Mouse (Mus musculus): Measurements from ENCODE around the gene Timp4. TPM values are rescaled to one million over a fixed set of nuclear protein-coding genes. Genes with fewer than 3 reads are reported as not detected.
"Not testable (repeated sequence)": the region's sequence is repeated elsewhere in the genome, so short reads cannot be mapped to it uniquely, and the experiment has no call there.

The Timp4 gene
- polyA plus RNA-seq, 1 experiment from 2014 or later = 27.1 TPM

DNA sequence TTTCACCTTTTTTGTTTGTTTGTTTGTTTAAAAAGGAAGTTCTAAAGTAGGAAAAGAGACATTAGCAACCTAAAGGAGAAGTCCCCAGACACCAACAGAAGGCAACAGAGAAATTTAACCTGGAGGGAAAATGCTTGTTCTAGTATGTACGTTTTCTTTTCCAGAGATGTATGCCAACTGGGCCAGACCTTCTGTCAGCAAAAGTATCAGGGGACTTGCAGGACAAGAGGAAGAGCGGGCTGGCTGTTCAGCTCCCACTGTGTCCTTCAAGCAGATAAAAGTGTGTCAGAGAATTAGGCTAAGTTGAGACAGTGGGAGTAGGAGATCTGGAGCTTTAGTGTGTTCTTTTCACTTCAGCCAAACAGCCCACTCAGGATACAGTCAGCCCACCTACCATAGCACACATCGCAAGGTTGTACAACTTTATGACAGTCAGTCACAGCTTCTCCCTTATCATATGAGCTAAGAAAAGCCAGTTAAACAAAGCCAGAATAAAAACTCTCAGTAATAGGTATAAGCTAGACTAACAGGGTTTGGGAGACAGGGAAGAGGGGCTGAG lies 6.4 kb downstream of the Timp4 start:
- 87% methylated on average over 3 of the region's 3 CpGs for WGBS
- no peaks in the 10 kb centered on the region for H3K9me3 ChIP-seq
- H3K4me1 ChIP-seq (replicated peaks) = no peaks in the 10 kb centered on the region
- H3K4me2 ChIP-seq = no peak overlapping the region
- H3K9ac ChIP-seq = no peak overlapping the region
- H3K27ac ChIP-seq (replicated peaks) = no peak overlapping the region
- no peak overlapping the region for H3K4me3 ChIP-seq
- no peaks in the 10 kb centered on the region for H3K27me3 ChIP-seq
- no peak for ATAC-seq (ENCODE audit: low FRiP score, low read depth)
- H3K36me3 ChIP-seq = peaks cover 10% of the 10 kb centered on the region; the same call in 1 of the 2 replicates

DNA sequence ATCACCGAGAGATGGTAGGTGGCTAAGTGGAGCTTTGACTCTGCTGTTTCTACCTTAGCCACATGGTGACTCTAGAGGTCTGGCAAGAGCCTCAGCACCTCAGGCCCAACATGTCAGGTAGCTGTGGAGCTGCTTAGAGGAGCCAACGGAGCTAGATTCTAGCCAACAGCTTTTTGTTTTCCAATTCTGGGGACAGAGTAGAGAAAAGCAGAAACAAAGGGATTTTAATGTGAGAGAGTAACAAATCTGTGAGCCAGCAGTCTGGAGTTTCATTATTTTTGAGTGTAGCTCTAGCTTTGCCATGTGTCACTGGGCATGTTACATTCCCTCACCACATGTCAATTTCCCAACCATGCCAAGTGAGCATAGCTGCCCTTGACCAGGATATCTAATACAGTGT lies 7.8 kb downstream of the Timp4 start:
- Histone ChIP-seq H3K36me3 (peaks cover 15% of the 10 kb centered on the region; the same call in 1 of the 2 replicates), H3K4me2 (no peak overlapping the region), H3K4me3 (no peak overlapping the region), H3K9me3 (no peaks in the 10 kb centered on the region), H3K27ac (replicated peaks) (no peak overlapping the region), H3K9ac (no peak overlapping the region), H3K4me1 (replicated peaks) (no peaks in the 10 kb centered on the region), H3K27me3 (no peaks in the 10 kb centered on the region)
- ATAC-seq (ENCODE audit: low FRiP score, low read depth) = no peak
- 80% methylated on average over 2 of the region's 2 CpGs for WGBS

DNA sequence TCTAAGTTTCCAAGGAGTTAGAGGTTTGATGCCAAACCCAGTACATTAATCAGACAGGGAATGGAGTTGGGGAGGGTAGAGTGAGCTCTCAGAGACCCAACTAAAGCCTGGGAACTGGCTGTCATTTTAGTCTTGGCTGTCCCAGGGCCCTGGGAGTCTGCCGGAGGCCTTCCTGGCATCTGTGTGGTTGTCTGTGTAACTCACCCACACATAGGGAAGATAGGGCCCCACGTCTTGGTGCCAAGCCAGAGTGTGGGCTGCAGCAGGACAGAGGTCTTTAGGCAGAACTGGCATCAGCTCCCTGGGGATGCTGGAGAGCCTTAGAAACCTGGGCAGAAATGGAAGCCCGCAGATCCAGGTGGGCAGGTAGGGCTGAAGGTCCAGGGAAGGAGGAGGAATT lies 10.1 kb downstream of the Timp4 start:
- 78% methylated on average over 3 of the region's 3 CpGs for WGBS
- Histone ChIP-seq H3K4me1 (replicated peaks) (no peaks in the 10 kb centered on the region), H3K9ac (no peak overlapping the region), H3K4me3 (no peak overlapping the region), H3K27me3 (no peaks in the 10 kb centered on the region), H3K36me3 (peaks cover 26% of the 10 kb centered on the region; the same call in 1 of the 2 replicates), H3K27ac (replicated peaks) (no peak overlapping the region), H3K9me3 (no peaks in the 10 kb centered on the region), H3K4me2 (no peak overlapping the region)
- no peak for ATAC-seq (ENCODE audit: low FRiP score, low read depth)

DNA sequence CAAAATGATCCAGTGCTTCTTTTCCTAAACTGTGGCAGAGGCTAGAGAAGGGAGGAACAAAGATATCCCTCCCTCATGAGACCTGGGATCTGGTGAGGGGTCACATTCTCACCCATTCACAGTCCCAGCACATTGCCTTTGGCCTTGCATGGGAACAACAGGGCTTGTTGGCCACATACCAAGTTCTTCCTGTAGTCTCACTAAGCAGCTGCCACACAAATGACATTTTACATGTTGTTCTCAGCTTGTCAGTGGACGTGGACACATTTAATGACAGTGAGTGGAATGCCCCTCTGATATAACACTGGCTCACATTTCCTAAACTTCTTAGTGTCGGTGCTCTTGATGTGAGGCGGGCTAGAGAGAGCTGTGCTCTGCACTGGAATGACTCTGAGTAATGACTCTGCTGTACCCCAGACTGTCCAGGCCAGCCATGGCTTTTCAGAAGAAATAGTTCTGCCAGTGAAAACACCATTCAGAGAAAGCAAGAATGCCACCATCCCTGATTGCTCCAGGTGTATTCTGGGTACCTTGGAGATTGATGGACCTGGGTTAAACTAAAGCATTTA lies 10.8 kb downstream of the Timp4 start:
- H3K4me2 ChIP-seq = no peak overlapping the region
- H3K9ac ChIP-seq = no peak overlapping the region
- H3K9me3 ChIP-seq = no peaks in the 10 kb centered on the region
- H3K27ac ChIP-seq (replicated peaks) = no peak overlapping the region
- H3K36me3 ChIP-seq = peaks cover 31% of the 10 kb centered on the region; the same call in 1 of the 2 replicates
- 62% methylated on average over 3 of the region's 3 CpGs for WGBS
- no peak overlapping the region for H3K4me3 ChIP-seq
- H3K27me3 ChIP-seq = no peaks in the 10 kb centered on the region
- peak; percentile 42; the same call in 1 of the 2 replicates for ATAC-seq (ENCODE audit: low FRiP score, low read depth)
- no peaks in the 10 kb centered on the region for H3K4me1 ChIP-seq (replicated peaks)

DNA sequence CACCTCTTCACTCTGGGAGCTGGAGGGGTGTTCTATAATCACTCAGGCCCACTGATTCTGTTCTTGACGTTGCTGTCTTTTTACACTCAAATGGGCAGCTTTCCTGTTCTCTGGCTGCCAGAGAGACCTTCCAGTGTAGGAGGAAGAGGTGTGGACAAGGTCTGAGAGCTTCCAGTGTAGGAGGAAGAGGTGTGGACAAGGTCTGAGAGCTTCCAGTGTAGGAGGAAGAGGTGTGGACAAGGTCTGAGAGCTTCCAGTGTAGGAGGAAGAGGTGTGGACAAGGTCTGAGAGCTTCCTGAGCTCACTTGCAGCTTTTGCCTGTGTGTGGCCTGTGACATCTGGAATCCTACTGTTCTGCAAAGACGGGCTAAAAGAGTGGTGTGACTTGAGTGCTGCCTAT lies 11.6 kb downstream of the Timp4 start:
- H3K9ac ChIP-seq; ATAC-seq (ENCODE audit: low FRiP score, low read depth); H3K4me2 ChIP-seq; H3K4me1 ChIP-seq (replicated peaks); H3K9me3 ChIP-seq; H3K4me3 ChIP-seq; H3K27me3 ChIP-seq; H3K27ac ChIP-seq (replicated peaks): not testable (repeated sequence)
- peaks cover 27% of the 10 kb centered on the region; the same call in 1 of the 2 replicates for H3K36me3 ChIP-seq
- WGBS = 45% methylated on average over 2 of the region's 2 CpGs

DNA sequence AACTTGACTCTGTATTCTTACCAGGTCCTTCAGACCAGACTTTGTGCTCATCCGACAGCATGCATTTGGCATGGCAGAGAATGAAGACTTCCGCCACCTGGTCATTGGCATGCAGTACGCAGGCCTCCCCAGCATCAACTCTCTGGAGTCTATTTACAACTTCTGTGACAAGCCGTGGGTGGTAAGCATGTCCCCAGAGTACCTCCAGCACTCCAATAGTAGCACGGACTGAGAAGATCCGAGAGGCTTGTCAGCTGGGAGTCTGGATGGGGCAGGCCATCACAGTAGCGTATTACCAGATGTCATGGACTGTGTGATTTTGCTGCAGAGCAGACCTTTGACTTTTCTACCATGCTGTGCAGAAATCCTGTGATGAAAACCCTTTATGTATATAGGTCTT lies 12.7 kb downstream of the Timp4 start:
- Histone ChIP-seq H3K4me2 (no peak overlapping the region), H3K4me1 (replicated peaks) (no peaks in the 10 kb centered on the region), H3K9ac (no peak overlapping the region), H3K27ac (replicated peaks) (no peak overlapping the region), H3K4me3 (no peak overlapping the region), H3K36me3 (peaks cover 27% of the 10 kb centered on the region; the same call in 1 of the 2 replicates), H3K9me3 (no peaks in the 10 kb centered on the region), H3K27me3 (no peaks in the 10 kb centered on the region)
- ATAC-seq (ENCODE audit: low FRiP score, low read depth) = no peak
- 78% methylated on average over 7 of the region's 7 CpGs for WGBS

DNA sequence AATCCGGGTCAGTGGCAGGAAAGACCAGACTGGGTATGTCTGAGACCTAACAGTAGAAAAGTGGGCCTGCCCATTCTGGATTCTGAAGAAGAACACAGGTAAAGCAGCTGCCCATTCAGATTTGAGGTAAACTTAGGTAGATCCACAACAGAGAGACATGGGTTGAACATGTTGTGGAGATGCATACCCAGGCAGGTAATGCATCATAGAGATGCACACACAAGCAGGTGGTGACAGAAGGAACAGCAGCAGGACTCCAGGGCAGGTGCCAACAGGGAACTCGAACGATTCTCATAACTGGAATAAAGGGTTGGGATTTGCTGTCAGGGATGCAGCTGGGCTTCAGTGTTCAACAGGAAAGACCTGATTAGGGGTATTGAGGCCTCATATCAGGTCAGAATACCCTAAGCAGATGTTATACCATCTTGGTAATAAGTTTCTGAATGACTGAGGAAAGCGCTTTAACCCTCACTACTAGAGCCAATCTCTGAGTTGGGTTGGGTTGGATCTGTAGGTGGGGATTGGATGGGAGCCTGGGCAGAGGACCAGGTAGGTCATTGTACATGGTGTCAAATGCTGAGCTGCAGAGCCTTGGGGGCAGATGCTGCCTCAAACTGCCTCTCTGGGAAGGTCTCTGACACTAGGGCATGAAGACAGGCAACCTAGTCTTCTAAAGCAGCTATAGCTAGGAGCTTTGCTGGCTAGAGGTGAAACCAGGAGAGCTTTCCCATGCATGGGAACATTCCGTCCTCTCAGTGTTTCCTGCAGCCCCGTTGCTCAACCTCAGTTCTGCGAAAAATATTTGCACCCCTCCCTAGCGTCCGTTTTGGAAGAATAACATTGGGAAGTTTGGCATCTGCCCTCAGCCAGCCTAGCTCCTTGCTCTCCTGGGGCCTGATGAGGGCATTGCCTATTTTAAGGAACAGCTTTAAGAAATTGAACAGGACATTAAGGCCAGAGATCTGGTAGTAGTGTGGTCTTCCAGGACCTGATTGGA lies 13.7 kb downstream of the Timp4 start:
- H3K27me3 ChIP-seq = no peaks in the 10 kb centered on the region
- no peak overlapping the region for H3K4me3 ChIP-seq
- ATAC-seq (ENCODE audit: low FRiP score, low read depth) = no peak
- no peaks in the 10 kb centered on the region for H3K9me3 ChIP-seq
- H3K4me1 ChIP-seq (replicated peaks) = no peaks in the 10 kb centered on the region
- WGBS = 82% methylated on average over 9 of the region's 9 CpGs
- no peak overlapping the region for H3K27ac ChIP-seq (replicated peaks)
- H3K36me3 ChIP-seq = peaks cover 27% of the 10 kb centered on the region; the same call in 1 of the 2 replicates
- no peak overlapping the region for H3K9ac ChIP-seq
- H3K4me2 ChIP-seq = no peak overlapping the region

DNA sequence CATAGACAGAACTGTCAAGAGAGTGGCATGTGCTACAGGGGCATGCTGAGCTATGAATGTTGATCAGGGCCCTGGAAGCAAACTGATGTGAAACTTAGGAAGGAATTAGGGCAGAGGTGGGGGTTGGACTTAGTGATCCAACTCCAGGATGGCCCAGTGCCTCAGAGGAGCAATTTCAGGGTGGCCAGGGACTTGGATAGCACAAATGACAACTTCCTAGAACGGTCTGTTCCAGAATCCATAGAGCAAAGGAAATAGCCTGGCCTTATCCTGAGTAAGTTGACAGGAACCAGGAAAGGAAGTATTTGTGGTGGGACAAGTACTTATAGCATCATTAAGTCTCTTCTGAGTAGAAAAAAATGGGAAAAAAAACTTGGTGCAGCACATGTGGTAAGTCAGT lies 19.4 kb downstream of the Timp4 start:
- H3K9me3 ChIP-seq = no peaks in the 10 kb centered on the region
- 0 out of 2 replicates have a peak, but pooled peaks cover 3% of the 10 kb centered on the region for H3K4me1 ChIP-seq (replicated peaks)
- no peak overlapping the region for H3K4me2 ChIP-seq
- no peak overlapping the region for H3K9ac ChIP-seq
- 89% methylated on average over 1 of the region's 1 CpGs for WGBS
- no peak overlapping the region for H3K4me3 ChIP-seq
- H3K36me3 ChIP-seq = peaks cover 7% of the 10 kb centered on the region; the same call in 1 of the 2 replicates
- H3K27ac ChIP-seq (replicated peaks) = no peak overlapping the region
- no peaks in the 10 kb centered on the region for H3K27me3 ChIP-seq
- ATAC-seq (ENCODE audit: low FRiP score, low read depth) = no peak

DNA sequence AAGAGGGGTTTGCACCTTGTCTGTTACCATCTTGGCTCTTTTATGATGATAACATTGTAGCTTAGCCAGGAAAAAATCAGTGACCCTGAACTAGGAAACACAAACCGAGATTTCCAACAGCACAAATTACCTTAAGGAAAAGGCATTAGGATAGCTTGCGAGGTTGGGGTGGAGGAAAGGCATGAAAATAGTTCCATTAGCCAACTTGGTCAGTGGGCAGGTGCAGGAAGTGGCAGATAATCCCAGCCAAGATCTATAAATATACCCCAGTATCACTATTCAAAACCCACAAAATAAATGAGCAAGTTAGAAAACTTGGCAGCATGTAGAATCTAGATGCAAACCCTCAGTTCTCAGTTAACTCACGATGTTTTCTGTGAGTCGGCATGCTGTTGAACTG lies 20.2 kb downstream of the Timp4 start:
- no peak overlapping the region for H3K4me3 ChIP-seq
- no peak overlapping the region for H3K4me2 ChIP-seq
- no peak overlapping the region for H3K27ac ChIP-seq (replicated peaks)

DNA sequence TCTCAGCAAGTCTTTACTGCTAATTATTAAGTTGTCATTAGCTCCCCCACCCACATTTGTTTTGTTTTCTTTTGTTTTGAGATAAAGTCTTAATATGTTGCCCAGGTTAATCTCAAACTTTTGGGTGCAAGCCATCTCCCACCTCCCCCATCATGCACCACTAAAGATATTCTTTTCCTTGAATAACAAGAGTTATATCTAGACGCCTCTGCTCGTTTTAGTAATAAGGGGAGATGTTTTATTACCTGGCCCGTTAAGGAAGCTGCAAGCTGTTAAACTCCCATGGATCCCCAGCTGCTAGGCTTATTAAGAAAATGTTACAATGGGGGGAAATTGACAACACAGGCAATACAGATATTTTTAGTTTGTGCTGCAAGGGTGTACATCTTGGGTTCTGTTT lies 21.4 kb downstream of the Timp4 start:
- Histone ChIP-seq H3K9me3 (no peaks in the 10 kb centered on the region), H3K27ac (replicated peaks) (no peak overlapping the region), H3K36me3 (no peaks in the 10 kb centered on the region), H3K4me1 (replicated peaks) (0 out of 2 replicates have a peak, but pooled peaks cover 3% of the 10 kb centered on the region), H3K4me2 (no peak overlapping the region), H3K27me3 (no peaks in the 10 kb centered on the region), H3K4me3 (no peak overlapping the region), H3K9ac (no peak overlapping the region)
- 74% methylated on average over 3 of the region's 3 CpGs for WGBS
- ATAC-seq (ENCODE audit: low FRiP score, low read depth) = no peak

More for the DNA sequence above, 20.2 kb downstream of the Timp4 start:
- no peak for ATAC-seq (ENCODE audit: low FRiP score, low read depth)
- Histone ChIP-seq H3K27me3 (no peaks in the 10 kb centered on the region), H3K36me3 (peaks cover 4% of the 10 kb centered on the region; the same call in 1 of the 2 replicates), H3K4me1 (replicated peaks) (0 out of 2 replicates have a peak, but pooled peaks cover 3% of the 10 kb centered on the region), H3K9ac (no peak overlapping the region), H3K9me3 (no peaks in the 10 kb centered on the region)
- 81% methylated on average over 4 of the region's 4 CpGs for WGBS

DNA sequence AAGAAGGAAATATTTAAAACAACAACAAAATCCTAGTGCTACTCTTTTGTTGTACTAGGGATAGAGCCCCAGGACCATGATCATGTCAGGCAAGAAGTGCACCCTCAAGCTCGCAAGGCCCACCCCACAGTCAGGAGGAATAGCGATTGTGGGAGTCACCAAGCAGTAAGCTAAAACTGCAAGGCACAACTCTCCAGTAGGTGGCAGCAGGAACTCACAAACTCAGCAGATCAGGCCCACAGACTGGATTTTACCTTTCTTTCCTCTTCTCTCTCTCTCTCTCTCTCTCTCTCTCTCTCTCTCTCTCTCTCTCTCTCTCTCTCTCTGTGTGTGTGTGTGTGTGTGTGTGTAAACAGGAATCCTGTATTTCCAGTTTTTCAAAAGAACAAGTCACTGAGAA lies 24.5 kb downstream of the Timp4 start:
- Histone ChIP-seq H3K9ac (no peak overlapping the region), H3K4me2 (no peak overlapping the region), H3K4me1 (replicated peaks) (peaks cover 11% of the 10 kb centered on the region; the same call in 1 of the 2 replicates), H3K27ac (replicated peaks) (no peak overlapping the region), H3K9me3 (no peaks in the 10 kb centered on the region), H3K27me3 (no peaks in the 10 kb centered on the region), H3K36me3 (no peaks in the 10 kb centered on the region), H3K4me3 (no peak overlapping the region)
- peak; percentile 77; the same call in 1 of the 2 replicates for ATAC-seq (ENCODE audit: low FRiP score, low read depth)
- 7% methylated on average over 2 of the region's 2 CpGs for WGBS

DNA sequence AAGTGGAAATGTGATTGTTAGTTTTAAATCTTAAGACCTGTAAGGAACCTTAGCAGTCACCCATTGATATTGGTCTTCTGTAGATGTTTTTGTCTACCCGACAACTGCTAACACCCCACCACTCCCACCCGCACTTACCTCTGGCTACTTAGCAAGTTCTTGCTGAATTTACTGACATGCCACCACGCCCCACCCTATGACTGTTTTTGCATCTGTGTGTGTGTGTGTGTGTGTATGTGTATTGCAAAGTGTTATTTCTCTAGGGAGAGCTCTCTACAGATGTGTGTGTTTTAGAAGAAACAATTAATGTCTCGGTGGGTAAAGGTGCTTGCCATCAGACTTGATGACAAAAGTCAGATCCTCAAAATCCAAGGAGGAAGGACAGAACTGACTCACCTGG lies 25.0 kb downstream of the Timp4 start, which contains the start of gene Gm17482:
Gm17482 (plus strand) TSS at position 301 of the 400 bp plus-strand sequence.
- H3K9ac ChIP-seq = no peak within 1 kb of the TSS
- no peaks in the 10 kb centered on the region for H3K9me3 ChIP-seq
- H3K27me3 ChIP-seq = no peaks in the 10 kb centered on the region
- WGBS = 72% methylated on average over 4 of the region's 4 CpGs
- H3K27ac ChIP-seq (replicated peaks) = 0 out of 2 replicates have a peak within 1 kb of the TSS, but pooled peaks have one; percentile 10
- no peak for ATAC-seq (ENCODE audit: low FRiP score, low read depth)
- H3K4me2 ChIP-seq = no peak within 1 kb of the TSS
- peaks cover 11% of the 10 kb centered on the region; the same call in 1 of the 2 replicates for H3K4me1 ChIP-seq (replicated peaks)
- H3K36me3 ChIP-seq = no peaks in the 10 kb centered on the region
- no peak within 1 kb of the TSS for H3K4me3 ChIP-seq

Measured in hindbrain, embryonic 15.5 days (tissue).